Mouse (Mus musculus) liver, embryonic 14.5 days (tissue): ENCODE measurements around the gene Hist3h2ba. TPM values are rescaled to one million over a fixed set of nuclear protein-coding genes. Genes with fewer than 3 reads are reported as not detected.

Source experiments
- ATAC-seq: fragments of 200-750 bp; cut with Nextera tagmentation; 2 replicates; pipeline ENCODE4 v1.8.0; 2017; ENCODE audit warnings: moderate number of reproducible peaks, mild to moderate bottlenecking, moderate library complexity; ENCODE audit not compliant: insufficient read depth
- DNase-seq, 3 experiments: peaks; one replicate each; pipeline ENCODE4 v3.0.0-alpha.2; 2012 to 2013; ENCODE audit warnings: low read depth in 3 of 3, low spot score in 3 of 3
- H3K27ac ChIP-seq: fragments of 300-500 bp; sonication (generic); 2 replicates; pipeline ENCODE4 v1.5.1; 2014; ENCODE audit warnings: moderate library complexity, mild to moderate bottlenecking, control low read depth, inconsistent platforms
- H3K27me3 ChIP-seq: fragments of 300-500 bp; sonication (generic); 2 replicates; pipeline ENCODE4 v1.6.1; 2014; ENCODE audit warnings: mild to moderate bottlenecking, low read length, moderate library complexity; ENCODE audit not compliant: control insufficient read depth, insufficient read depth
- H3K36me3 ChIP-seq: fragments of 300-500 bp; sonication (generic); replicated peaks from 2 replicates; pipeline ENCODE4 v1.6.1; 2014; ENCODE audit warnings: low read depth; ENCODE audit not compliant: control insufficient read depth, insufficient read depth
- H3K4me1 ChIP-seq, 2 experiments: fragments of 200-500 bp in 1 of 2; fragments of 300-500 bp in 1 of 2; sonication (generic) in 1 of 2; replicated peaks; 2 replicates each; pipeline ENCODE4 v1.6.1; 2012 to 2014; ENCODE audit warnings: antibody characterized with exemption in 1 of 2, inconsistent platforms in 1 of 2, low read length in 1 of 2; ENCODE audit not compliant: control insufficient read depth in 2 of 2, insufficient read depth in 2 of 2
- H3K4me2 ChIP-seq: fragments of 300-500 bp; sonication (generic); 2 replicates; pipeline ENCODE4 v1.6.1; 2014; ENCODE audit warnings: low read depth, mild to moderate bottlenecking, control low read depth, moderate library complexity
- H3K4me3 ChIP-seq, 2 experiments: fragments of 200-500 bp in 1 of 2; fragments of 300-500 bp in 1 of 2; sonication (generic) in 1 of 2; 2 replicates each; pipeline ENCODE4 v1.5.1; 2012 to 2014; ENCODE audit warnings: low read depth in 2 of 2, low read length in 2 of 2, mild to moderate bottlenecking in 2 of 2, control low read depth in 1 of 2, inconsistent platforms in 1 of 2, moderate library complexity in 1 of 2; ENCODE audit not compliant: insufficient read depth in 1 of 2
- H3K9ac ChIP-seq: fragments of 300-500 bp; sonication (generic); replicated peaks from 2 replicates; pipeline ENCODE4 v1.6.1; 2014; ENCODE audit warnings: mild to moderate bottlenecking, control low read depth, moderate library complexity
- H3K9me3 ChIP-seq: fragments of 300-500 bp; sonication (generic); 2 replicates; pipeline ENCODE4 v1.6.1; 2016; ENCODE audit warnings: low read length, mixed read lengths; ENCODE audit not compliant: control insufficient read depth
- CTCF ChIP-seq: IDR thresholded peaks from 2 replicates; pipeline ENCODE4 v1.5.1; 2016; ENCODE audit warnings: antibody characterized with exemption, low read depth, control low read depth
- EP300 ChIP-seq: IDR thresholded peaks from 2 replicates; pipeline ENCODE4 v1.6.1; 2016; ENCODE audit warnings: antibody characterized with exemption, low read depth
- WGBS: fragments of 180-500 bp; shearing (Covaris S2); extraction: QIAGEN DNeasy Blood & Tissue Kit; methylation state at CpG from one replicate; pipeline ENCODE4 v1.1.7; 2014; ENCODE audit not compliant: insufficient replicate concordance; 5-methylcytosine and 5-hydroxymethylcytosine counted together
- polyA plus RNA-seq, 2 experiments: library from polyadenylated mRNA; depleted of rRNA in 1 of 2; stranded (reverse) in 1 of 2; unstranded in 1 of 2; fragments of >200 nt; fragmentation: Nextera tagmentation in 1 of 2; extraction: Ambion mirVana in 1 of 2; gene quantifications; 2 replicates each; pipeline versions ENCODE4 v1.2.1 to v1.2.3; 2012 to 2014

The Hist3h2ba gene
- polyA plus RNA-seq, 2 experiments: 6.0 to 15.7 TPM

DNA sequence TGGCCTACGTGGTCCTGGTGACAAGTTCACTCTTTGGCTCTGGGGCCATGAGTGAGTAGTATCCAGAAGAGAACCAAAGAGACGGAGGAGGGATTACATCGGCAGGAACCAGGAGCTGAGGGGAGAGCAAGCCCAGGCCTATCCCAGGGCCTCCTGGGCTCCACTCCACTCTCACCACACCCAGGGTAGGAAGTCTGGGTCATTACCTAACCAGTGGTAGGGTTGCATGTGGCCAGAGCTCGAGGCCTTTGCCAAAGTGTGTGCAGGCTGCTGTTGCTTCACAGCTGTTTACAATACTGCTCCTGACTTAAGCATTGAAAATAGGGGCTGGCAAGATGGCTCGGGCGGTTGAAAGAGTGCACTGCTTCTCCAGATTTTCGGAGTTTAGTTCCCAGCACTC, 30.9 kb downstream of the Hist3h2ba start:
- Histone ChIP-seq H3K36me3 (peaks cover 17% of the 10 kb centered on the region), H3K27ac (no peak overlapping the region; the same call in 1 of the 2 replicates), H3K9me3 (no peaks in the 10 kb centered on the region), H3K4me3 (peak overlapping the region; percentile 65 to 96), H3K9ac (peak overlapping the region; percentile 93), H3K27me3 (no peaks in the 10 kb centered on the region), H3K4me2 (peak overlapping the region; percentile 78), H3K4me1 (peaks cover 7 to 17% of the 10 kb centered on the region in 2 experiments)
- 51% methylated on average over 7 of the region's 7 CpGs for WGBS
- DNase-seq: no peak
- TF ChIP-seq EP300 (no peak), CTCF (no peak)
- no peak for ATAC-seq

DNA sequence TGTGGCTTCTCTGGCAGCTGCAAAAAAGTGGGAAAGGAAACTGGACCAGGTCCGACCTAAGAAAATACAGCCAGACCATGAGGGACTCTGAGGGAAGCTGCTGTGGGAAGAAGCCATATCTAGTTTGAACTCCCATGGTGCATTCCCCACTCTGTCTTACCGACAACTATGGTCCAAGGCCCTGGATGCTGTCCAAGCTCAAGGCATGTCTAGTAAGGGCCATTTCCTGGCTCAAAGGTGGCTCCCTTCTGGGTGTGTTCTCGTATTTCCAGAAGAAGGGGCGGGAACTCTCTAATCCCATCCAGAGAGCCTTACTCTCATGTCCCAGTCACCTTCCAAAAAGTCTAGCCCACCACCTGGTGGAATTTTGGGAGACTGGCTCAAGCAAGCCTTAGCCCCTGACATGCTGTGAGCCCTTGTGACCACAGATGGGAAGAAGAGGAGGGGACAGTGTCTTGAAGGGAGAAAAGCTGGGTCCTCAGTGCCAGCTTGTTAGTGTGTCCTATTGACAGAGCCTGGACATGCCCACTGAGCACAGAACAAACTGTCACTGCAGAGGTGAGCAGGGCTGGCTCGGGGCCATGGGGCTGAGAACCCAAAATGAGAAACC, 31.8 kb downstream of the Hist3h2ba start:
- DNase-seq: no peak

DNA sequence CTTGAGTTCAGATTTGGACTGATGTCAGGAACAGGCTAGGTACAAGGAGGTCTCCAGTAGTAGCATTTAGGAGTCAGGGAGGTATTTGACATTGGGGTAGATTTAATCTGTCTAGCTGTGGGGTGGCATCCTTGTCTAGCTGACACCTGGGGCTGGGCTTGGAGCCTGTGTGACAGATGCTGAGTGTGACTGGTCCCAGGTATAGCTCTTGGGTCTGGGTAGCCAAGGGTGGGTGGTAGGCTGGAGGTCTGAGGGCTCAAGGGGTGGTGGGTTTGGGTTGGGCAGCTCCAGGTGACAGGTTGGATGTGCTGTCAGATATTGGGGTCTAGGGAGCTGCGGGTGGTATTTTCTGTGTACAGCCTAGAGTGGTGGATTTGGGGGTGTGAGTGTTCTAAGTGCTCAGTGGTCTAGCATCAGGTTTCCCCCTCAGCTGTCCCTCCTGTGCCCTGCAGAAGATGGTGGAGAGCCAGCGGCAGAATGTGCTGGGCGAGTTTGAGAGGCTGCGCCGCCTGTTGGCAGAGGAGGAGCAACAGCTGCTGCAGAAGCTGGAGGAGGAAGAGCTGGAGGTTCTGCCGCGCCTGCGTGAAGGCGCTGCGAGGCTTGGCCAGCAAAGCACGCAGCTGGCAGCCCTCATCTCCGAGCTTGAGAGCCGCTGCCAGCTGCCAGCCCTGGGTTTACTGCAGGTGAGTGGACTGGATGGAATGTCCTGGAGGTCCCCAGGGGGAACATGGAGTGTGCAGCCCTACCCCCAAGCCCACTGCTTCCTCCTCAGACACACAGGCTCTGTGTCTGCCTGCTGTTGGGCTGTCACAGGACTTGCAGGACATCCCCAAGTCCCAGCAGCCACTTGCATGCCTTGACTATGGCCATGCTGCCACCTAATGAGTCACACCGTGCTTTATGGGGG, 33.1 kb downstream of the Hist3h2ba start:
- no peak overlapping the region for H3K4me3 ChIP-seq
- H3K9ac ChIP-seq: no peak overlapping the region
- no peak for ATAC-seq
- no peak for TF ChIP-seq EP300
- peak; percentile 79 for TF ChIP-seq CTCF
- H3K27me3 ChIP-seq: no peaks in the 10 kb centered on the region
- WGBS: 58% methylated on average over 14 of the region's 14 CpGs
- no peaks in the 10 kb centered on the region for H3K9me3 ChIP-seq
- no peak overlapping the region for H3K4me2 ChIP-seq
- DNase-seq: no peak
- H3K27ac ChIP-seq: no peak overlapping the region
- H3K4me1 ChIP-seq: peaks cover 7 to 14% of the 10 kb centered on the region in 2 experiments
- H3K36me3 ChIP-seq: peaks cover 17% of the 10 kb centered on the region

More for the DNA sequence above, 31.8 kb downstream of the Hist3h2ba start:
- Histone ChIP-seq H3K27ac (no peak overlapping the region), H3K9ac (no peak overlapping the region), H3K4me3 (no peak overlapping the region), H3K4me1 (peaks cover 7 to 17% of the 10 kb centered on the region in 2 experiments), H3K27me3 (no peaks in the 10 kb centered on the region), H3K9me3 (no peaks in the 10 kb centered on the region), H3K4me2 (peak overlapping the region; percentile 78), H3K36me3 (peaks cover 17% of the 10 kb centered on the region)
- 73% methylated on average over 5 of the region's 5 CpGs for WGBS
- TF ChIP-seq EP300 (no peak), CTCF (no peak)
- ATAC-seq: no peak

DNA sequence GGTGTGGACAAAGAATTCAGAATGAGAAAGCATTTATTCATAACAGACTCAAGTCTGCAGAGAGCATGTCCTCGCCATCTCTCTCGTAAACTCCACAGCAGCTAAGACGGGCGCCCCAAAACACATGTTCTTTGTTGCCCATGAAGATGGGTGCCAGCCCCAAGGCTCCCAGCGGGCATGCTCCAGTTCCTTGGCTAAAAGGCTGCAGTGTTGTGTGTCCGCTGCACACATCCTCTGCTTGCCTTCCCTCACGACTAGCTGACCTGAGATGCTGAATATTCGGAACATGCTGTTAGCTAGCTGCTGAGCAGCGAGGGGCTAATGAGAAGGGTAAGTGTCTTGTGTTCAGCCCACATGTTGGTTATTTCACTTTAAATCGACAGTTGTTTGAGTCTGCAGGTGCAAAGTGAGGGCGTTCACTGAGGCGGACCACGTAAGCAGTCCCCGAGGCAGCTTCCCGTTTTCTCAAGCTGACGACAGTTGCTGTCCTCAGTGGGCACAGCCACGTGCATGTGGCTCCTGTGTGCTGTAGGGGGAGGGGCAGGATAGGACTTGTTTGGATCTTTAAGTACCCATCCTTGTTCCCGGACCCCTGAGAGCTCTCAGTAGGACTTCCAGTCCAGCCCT, 33.9 kb downstream of the Hist3h2ba start:
- Histone ChIP-seq H3K27me3 (no peaks in the 10 kb centered on the region), H3K9ac (no peak overlapping the region), H3K4me3 (no peak overlapping the region), H3K9me3 (no peaks in the 10 kb centered on the region), H3K36me3 (peaks cover 20% of the 10 kb centered on the region), H3K4me2 (no peak overlapping the region), H3K4me1 (peaks cover 7 to 14% of the 10 kb centered on the region in 2 experiments), H3K27ac (no peak overlapping the region)
- DNase-seq (no peak), ATAC-seq (no peak)
- WGBS: 73% methylated on average over 18 of the region's 18 CpGs
- TF ChIP-seq CTCF: no peak
- TF ChIP-seq EP300: no peak
